Mouse (Mus musculus) adrenal gland, adult (tissue): ENCODE measurements at regions not wholly inside any gene's neighbourhood (a gene's known extent, or its start where the extent isn't known, plus 50 kb on each side); places are given as distances from the start of the nearest gene placed in this dataset.

Experiments used
- DNase-seq, 2 experiments: peaks; one replicate each; pipeline ENCODE4 v3.0.0; 2022 to 2023; ENCODE audit warnings: low spot score in 1 of 2; ENCODE audit not compliant: inconsistent age in 2 of 2

DNA sequence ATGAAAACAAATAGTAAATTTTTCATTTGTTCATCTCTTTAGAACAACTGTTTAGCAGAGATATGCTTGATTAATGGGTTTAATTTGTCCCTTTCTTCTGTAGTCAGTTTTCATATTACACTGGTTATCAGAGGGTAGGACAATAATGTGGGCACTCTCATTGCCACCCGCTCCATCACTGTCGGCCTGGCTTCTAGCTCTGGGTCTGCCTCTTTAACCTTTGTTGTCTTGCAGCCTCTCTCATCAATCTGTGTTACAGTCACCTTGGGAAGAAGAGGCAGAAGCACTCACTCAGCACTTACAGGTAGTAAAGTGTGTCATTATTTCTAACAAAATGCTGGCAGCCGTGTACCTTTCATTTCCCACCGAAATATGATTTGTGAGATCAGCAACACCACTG is 690.5 kb downstream of the Gbe1 start:
- DNase-seq: no peak

DNA sequence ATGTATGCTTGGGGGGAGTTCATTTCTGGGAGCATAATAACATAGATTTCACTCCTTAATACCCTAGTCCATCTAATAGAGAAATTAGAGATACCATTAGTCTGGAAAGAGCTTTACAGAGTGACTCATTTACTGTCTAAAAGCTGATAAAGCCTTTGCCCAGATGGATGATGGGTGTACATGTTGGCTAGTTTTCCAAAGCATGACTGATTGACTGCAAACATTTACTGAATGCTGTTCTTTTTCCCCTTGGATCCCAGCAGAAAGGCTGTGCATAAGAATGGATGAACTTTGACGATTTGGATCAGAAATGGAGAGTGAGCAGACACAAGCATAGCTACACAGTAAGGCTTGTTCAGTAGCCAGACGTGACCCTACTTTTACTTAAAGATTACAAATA is 729.6 kb downstream of the Gbe1 start:
- DNase-seq: no peak

DNA sequence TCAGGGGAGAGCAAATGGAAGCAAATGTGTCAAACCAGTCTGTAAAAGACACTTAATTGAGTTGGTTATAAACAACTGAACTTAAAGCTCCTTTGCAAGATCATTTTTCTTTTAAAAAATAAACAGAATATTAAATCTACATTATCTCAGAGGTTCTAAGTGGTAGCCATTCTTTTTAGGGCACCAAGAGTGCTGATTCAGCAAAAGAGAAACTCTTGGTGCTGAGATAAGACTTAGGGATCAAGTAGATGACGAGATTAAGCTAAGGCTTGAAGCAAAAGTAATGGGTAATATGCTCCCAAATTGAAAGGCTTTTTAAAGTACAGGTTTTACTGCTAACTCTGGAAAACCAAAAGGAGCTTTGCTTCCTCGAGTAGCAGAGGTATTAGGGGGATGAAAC is 740.5 kb downstream of the Gbe1 start:
- no peak for DNase-seq

DNA sequence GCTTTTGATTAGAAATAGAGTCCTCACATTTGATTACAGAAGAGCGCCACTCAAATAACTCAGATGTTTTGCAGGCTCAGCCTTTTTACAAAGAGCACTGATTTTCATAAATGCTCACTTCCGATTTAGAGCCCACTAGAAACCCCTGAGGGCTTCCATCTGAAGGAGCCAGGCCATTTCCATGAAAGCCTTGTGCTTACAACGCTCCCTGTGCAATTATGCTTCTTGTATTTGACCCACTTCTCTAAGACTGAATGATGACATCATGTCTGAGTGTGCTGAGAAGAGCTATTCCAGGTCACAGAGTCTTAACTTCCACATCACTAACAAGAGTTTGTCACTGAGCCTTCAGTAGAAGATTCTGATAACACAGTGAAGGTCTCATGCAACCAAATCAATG is 749.0 kb downstream of the Gbe1 start:
- DNase-seq: peak in 1 of 2 experiments; percentile 68

DNA sequence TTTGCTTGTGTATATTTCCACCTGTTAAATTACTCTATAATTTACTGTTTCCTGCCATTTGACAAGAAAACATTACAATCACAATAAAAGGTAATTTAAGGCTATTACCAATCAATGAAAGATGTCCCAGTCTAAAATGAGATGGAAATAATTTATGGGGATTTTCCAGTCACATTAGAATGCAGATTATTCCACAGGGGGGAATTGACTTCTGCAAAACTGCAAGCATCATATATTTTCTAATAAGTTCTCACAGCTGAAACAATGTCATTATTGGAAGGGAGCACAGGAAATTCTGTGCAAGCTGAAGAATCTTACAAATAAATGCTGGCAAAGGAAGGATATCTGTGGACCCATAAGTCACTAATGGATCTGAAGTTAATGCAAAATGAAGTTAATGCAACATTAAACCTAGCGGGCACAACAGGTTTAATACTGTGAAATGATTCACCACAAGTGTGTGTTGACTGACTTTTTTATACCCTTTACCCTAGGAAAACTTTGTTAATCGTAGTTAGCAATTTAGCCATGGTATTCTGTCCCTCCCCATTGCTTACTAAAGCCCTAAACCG is 749.7 kb downstream of the Gbe1 start:
- no peak for DNase-seq

DNA sequence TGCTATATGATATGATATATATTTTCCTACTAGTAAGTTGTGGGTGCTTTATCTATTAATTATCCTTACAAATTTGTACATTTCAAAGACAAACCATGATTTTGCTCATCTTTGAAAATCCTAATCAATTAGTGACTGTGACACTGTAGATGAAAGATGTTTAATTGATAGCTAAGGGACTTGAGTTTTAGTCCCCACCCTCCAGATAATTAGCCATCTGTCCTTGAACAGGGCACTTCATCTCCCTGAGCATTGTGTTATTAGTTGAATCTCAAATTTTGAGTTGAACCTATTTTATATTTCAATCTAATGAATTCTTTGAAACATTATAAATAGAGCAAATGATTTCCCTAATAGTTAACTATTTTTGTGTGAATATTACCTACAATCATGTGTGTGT is 756.4 kb downstream of the Gbe1 start:
- no peak for DNase-seq

DNA sequence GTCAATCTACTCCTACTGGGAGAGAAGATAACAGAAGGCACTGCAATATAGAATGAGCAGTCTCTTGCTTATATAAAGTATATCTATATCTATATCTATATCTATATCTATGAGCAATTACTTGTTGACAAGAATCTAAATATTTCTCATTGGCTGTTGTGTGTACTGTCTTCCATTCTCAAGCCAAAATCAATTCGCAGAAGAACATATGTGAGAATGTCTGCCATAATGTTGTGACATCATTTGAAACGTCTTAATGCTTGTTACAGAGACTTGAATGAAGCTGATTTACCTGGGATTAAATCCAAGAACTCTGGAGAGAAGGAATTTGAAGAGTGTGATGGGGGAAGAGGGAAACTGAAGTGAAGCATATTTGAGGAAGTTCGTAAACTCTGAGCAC is 789.1 kb downstream of the Gbe1 start:
- DNase-seq: no peak

DNA sequence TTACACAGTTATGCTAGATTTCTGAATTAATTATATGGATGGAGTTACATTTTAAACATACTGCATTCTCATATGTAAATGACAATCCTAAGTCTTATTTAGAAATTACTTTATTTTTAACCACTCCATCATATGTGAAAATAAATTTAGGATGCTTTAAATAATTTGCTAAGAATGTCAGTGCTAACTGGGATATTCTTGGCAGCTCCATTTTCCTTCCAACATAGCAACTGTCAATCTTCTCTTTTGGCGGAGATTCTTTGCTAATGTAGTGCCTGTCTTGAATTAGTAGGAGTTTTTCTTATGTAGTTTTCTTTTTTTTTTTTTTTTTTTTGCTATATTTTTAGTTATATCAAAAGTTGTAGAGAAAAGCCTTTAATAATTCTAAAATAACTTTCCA is 795.2 kb downstream of the Gbe1 start:
- DNase-seq: no peak

DNA sequence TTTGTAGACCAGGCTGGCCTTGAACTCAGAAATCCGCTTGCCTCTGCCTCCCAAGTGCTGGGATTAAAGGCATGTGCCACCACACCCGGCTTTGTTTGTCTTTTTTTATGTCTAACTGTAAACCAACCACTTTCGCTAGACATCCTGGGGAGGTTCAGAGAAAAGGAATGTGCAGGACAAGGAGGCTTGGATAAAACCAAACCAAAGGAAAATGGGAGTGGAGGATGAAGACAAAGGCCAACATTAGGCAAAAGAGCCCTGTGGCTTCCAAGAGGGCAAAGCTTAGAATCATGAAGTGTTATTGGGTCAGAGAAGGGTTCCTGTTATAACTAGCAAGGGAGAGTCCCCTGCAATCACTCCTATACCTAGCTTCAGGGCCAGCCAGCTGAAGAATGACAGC is 800.6 kb downstream of the Gbe1 start:
- DNase-seq: no peak

DNA sequence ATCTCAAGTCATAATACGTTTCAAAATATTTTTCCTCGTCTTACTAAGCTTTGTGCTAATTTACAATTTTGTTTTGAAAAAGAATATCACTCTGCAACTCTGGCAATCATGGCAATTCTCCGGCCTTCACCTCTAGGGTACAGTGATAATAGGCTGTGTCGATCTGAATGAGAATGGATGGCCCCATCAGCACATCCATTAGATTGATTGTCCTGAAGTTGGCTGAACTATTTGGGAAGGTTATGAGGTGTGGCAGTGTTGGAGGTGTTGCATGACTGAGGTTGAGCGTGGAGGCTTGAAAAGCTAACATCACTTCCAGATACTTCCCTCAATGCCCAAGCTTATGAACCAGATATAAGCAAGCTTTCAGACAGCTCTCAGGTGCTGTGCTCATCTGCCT is 807.0 kb downstream of the Gbe1 start:
- no peak for DNase-seq

DNA sequence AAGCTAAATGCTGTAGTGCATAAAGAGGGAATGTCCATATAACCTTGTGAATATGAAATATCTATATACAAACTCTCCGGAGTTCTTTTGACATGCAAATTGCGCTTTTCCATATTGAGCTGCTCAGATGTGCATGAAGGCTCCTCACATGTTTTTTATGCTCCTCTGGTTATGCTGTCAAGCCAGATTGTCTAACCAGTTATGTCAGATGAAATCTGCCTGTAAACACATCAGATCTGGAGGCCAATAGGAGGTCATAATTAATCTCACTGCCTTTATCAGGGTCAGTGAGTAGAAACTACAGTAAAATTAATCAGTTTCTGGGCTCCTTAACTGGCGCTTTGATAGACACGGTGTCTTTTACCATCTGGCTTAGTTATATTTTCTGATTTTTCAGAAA is 809.9 kb downstream of the Gbe1 start:
- DNase-seq: no peak

DNA sequence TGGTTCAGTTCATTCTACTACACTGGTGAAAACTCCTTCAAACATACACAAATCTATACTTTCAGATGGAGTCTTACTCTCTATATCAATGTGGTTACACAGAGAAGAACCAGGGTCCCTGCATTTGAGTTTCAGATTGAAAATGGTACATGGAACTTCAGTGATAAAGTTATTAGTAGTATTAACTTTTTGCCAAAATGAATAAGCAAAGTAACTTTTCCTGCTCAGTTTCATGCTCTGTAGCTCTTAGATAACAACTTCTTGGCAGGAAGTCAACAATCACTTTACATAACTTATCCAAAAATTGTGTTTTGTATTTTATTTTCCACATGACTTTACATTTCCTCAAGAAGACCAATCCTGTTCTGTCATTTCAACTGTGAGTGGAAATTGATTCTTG is 819.1 kb downstream of the Gbe1 start:
- no peak for DNase-seq

DNA sequence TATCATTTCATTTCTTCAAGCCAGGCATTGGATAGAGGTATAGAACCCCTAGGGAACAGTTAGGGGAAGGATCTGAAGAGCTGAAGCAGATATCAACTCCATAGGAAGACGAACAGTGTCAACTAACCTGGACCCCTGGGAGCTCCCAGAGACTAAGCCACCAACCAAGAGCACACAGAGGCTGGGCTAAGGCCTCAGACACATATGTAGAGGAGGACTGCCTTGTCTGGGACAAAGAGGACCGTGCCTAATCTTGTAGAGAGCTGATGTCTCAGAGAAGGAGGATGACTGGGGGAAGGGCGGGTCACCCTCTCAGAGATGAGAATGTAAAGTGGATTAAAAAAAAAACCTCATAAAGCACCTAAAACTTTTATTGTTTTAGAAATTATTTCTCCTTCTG is 824.9 kb downstream of the Gbe1 start:
- DNase-seq: no peak
